Mouse (Mus musculus): Measurements from ENCODE around the gene B130006D01Rik. TPM values are rescaled to one million over a fixed set of nuclear protein-coding genes. Genes with fewer than 3 reads are reported as not detected.

The B130006D01Rik gene
- total and polyA plus RNA-seq, 2 experiments from 2014 or later, result 0.47 to 1.9 TPM

DNA sequence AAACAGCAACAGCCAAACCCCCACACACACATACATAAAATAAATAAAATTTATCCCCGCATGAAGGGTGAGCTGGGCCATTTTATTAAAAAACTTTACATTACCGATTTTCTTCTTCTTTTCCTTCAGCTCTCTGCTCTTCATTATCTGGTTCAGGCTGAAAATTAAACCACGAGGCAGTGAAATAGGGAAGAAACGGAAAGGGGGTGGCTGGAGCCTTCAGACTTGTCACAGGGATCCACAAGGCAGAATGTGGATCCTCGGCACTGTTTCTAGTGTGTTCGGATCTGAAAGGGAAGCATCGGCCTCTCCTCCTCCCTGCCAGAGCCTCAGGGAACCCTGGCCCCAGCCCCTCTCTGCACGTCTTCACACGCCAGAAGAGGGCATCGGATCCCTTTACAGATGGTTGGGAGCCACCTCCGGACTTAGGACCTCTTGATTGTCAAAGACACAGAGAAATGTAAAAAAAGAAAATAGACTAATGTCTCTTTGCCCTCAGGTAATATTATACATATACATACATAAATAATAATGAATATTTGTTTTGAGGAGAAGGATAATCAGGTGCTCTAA is 36.2 kb upstream of the B130006D01Rik start:
- 40% methylated on average over 11 of the region's 11 CpGs for WGBS
- no peak for DNase-seq
- Histone ChIP-seq H3K36me3 (ENCODE audit: insufficient read depth) (peaks cover 5% of the 10 kb centered on the region; the same call in 1 of the 2 replicates), H3K4me3 (ENCODE audit: low read depth, low read length) (no peak overlapping the region), H3K9ac (no peak overlapping the region), H3K4me1 (ENCODE audit: insufficient read depth) (no peaks in the 10 kb centered on the region), H3K9me3 (ENCODE audit: low read length) (no peaks in the 10 kb centered on the region), H3K27me3 (ENCODE audit: insufficient read depth, low read length) (no peaks in the 10 kb centered on the region), H3K27ac (ENCODE audit: low read depth, low read length) (no peak overlapping the region), H3K4me2 (ENCODE audit: low read depth) (no peak overlapping the region)
- peak; percentile 23 for TF ChIP-seq CTCF (IDR thresholded peaks at IDR 0.05; ENCODE audit: low read depth)
- no peak for ATAC-seq

GRCm38 (mm10) chr11:95688515-95688914 is 34.9 kb upstream of the B130006D01Rik start:
- DNase-seq (no peak), ATAC-seq (no peak)
- Histone ChIP-seq H3K27ac (ENCODE audit: low read depth, low read length) (no peak overlapping the region), H3K4me2 (ENCODE audit: low read depth) (no peak overlapping the region), H3K27me3 (ENCODE audit: insufficient read depth, low read length) (no peaks in the 10 kb centered on the region), H3K9me3 (ENCODE audit: low read length) (no peaks in the 10 kb centered on the region), H3K36me3 (ENCODE audit: insufficient read depth) (peaks cover under 1% of the 10 kb centered on the region; the same call in 1 of the 2 replicates), H3K4me1 (ENCODE audit: insufficient read depth) (no peaks in the 10 kb centered on the region), H3K4me3 (ENCODE audit: low read depth, low read length) (no peak overlapping the region), H3K9ac (no peak overlapping the region)
- WGBS, result 86% methylated on average over 6 of the region's 6 CpGs
- no peak for TF ChIP-seq CTCF (IDR thresholded peaks at IDR 0.05; ENCODE audit: low read depth)

DNA sequence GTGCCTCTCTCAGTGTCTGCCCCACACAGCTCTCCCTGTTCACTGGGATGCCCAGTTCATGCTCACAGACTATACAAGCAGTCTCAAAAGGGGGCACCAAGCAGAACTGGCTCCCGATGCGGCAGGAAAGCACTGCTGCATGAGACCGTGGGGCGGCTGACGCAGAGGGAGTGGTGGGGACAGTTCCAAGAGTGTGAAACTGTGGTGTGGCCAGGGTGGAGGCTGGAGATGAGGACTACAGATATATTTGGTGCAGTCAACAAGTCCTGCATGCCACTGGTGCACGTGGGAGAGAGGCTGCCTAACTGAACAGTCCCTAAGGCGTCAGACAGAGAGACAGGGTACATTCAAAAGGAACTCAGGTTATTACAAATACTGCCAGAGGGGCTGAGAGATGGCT is 34.4 kb upstream of the B130006D01Rik start:
- H3K9me3 ChIP-seq (ENCODE audit: low read length), result no peaks in the 10 kb centered on the region
- TF ChIP-seq CTCF (IDR thresholded peaks at IDR 0.05; ENCODE audit: low read depth), result no peak
- no peaks in the 10 kb centered on the region for H3K27me3 ChIP-seq (ENCODE audit: insufficient read depth, low read length)
- H3K4me1 ChIP-seq (ENCODE audit: insufficient read depth), result no peaks in the 10 kb centered on the region
- ATAC-seq (no peak), DNase-seq (no peak)
- no peak overlapping the region for H3K9ac ChIP-seq
- WGBS, result 73% methylated on average over 7 of the region's 7 CpGs
- H3K36me3 ChIP-seq (ENCODE audit: insufficient read depth), result no peaks in the 10 kb centered on the region
- no peak overlapping the region for H3K4me3 ChIP-seq (ENCODE audit: low read depth, low read length)
- H3K4me2 ChIP-seq (ENCODE audit: low read depth), result no peak overlapping the region
- no peak overlapping the region for H3K27ac ChIP-seq (ENCODE audit: low read depth, low read length)

GRCm38 (mm10) chr11:95689544-95689943 is 33.8 kb upstream of the B130006D01Rik start:
- Histone ChIP-seq H3K4me3 (ENCODE audit: low read depth, low read length) (no peak overlapping the region), H3K9ac (no peak overlapping the region), H3K4me2 (ENCODE audit: low read depth) (no peak overlapping the region), H3K9me3 (ENCODE audit: low read length) (no peaks in the 10 kb centered on the region), H3K36me3 (ENCODE audit: insufficient read depth) (no peaks in the 10 kb centered on the region), H3K27me3 (ENCODE audit: insufficient read depth, low read length) (no peaks in the 10 kb centered on the region), H3K27ac (ENCODE audit: low read depth, low read length) (no peak overlapping the region), H3K4me1 (ENCODE audit: insufficient read depth) (no peaks in the 10 kb centered on the region)
- DNase-seq, result no peak
- WGBS, result 91% methylated on average over 3 of the region's 3 CpGs
- ATAC-seq, result no peak
- no peak for TF ChIP-seq CTCF (IDR thresholded peaks at IDR 0.05; ENCODE audit: low read depth)

GRCm38 (mm10) chr11:95698541-95698940 is 24.8 kb upstream of the B130006D01Rik start:
- WGBS, result 81% methylated on average over 5 of the region's 5 CpGs
- Histone ChIP-seq H3K36me3 (ENCODE audit: insufficient read depth) (no peaks in the 10 kb centered on the region), H3K27ac (ENCODE audit: low read depth, low read length) (no peak overlapping the region), H3K9me3 (ENCODE audit: low read length) (no peaks in the 10 kb centered on the region), H3K9ac (no peak overlapping the region), H3K4me3 (ENCODE audit: low read depth, low read length) (no peak overlapping the region), H3K27me3 (ENCODE audit: insufficient read depth, low read length) (no peaks in the 10 kb centered on the region), H3K4me1 (ENCODE audit: insufficient read depth) (no peaks in the 10 kb centered on the region), H3K4me2 (ENCODE audit: low read depth) (no peak overlapping the region)
- no peak for ATAC-seq
- no peak for TF ChIP-seq CTCF (IDR thresholded peaks at IDR 0.05; ENCODE audit: low read depth)
- DNase-seq, result no peak

DNA sequence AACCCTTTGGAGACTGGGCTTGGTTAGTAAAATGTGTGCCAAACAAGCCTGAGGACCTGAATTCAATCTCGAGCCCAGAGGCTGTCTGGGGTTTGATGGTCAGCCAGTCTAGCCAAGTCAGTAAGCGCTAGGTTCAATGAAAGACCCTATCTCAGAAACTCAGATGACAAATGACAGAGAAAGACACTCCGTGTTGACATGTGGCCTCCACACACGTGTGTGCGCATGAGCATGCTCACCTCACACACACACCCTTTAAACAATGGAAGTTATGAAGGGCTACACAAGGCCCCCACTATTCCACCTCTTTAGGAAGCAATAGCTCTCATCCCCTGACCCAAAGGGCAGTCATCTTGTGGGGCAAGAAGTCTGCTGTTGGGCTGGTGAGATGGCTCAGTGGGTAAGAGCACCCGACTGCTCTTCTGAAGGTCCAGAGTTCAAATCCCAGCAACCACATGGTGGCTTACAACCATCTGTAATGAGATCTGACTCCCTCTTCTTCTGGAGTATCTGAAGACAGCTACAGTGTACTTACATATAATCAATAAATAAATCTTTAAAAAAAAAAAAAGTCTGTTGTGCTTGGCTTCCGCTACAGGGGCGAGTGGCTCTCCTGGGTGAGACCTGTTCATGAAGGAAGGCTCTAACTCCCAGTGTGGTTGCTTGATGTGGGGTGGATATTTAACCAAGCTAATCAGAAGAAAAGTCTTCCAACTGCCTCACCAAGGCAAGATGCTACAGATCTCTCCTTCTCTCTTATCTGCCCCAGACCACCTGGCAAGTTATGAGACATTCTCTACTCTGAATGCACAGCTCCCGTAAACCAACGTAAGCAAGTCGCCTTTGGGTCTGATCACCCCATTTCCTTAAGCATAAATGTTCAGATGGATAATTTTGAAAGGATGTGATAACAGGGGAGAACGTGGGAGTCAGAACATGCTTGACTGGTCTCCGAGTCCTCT is 22.3 kb upstream of the B130006D01Rik start:
- H3K4me3 ChIP-seq (ENCODE audit: low read depth, low read length), result no peak overlapping the region
- 92% methylated on average over 13 of the region's 13 CpGs for WGBS
- no peaks in the 10 kb centered on the region for H3K9me3 ChIP-seq (ENCODE audit: low read length)
- H3K4me1 ChIP-seq (ENCODE audit: insufficient read depth), result no peaks in the 10 kb centered on the region
- no peaks in the 10 kb centered on the region for H3K27me3 ChIP-seq (ENCODE audit: insufficient read depth, low read length)
- H3K27ac ChIP-seq (ENCODE audit: low read depth, low read length), result no peak overlapping the region
- H3K4me2 ChIP-seq (ENCODE audit: low read depth), result no peak overlapping the region
- H3K36me3 ChIP-seq (ENCODE audit: insufficient read depth), result no peaks in the 10 kb centered on the region
- no peak overlapping the region for H3K9ac ChIP-seq
- TF ChIP-seq CTCF (IDR thresholded peaks at IDR 0.05; ENCODE audit: low read depth), result no peak
- DNase-seq, result no peak
- ATAC-seq, result no peak
